Mouse (Mus musculus) E14TG2a.4 (cell line): ENCODE data around the gene Ift88.

ENCODE experiments used
- H3K27me3 ChIP-seq: 2 replicates; pipeline ENCODE4 v1.6.1; 2014; ENCODE audit warnings: low read length, control low read depth; ENCODE audit not compliant: insufficient read depth
- H3K36me3 ChIP-seq: 2 replicates; pipeline ENCODE4 v1.6.1; 2014; ENCODE audit warnings: low read length, control low read depth; ENCODE audit not compliant: insufficient read depth
- H3K4me1 ChIP-seq: replicated peaks from 2 replicates; pipeline ENCODE4 v1.6.1; 2014; ENCODE audit warnings: low read depth, low read length, control low read depth
- H3K4me3 ChIP-seq: replicated peaks from 2 replicates; pipeline ENCODE4 v1.5.1; 2014; ENCODE audit warnings: mild to moderate bottlenecking, low read length
- H3K9me3 ChIP-seq: 2 replicates; pipeline ENCODE4 v1.6.1; 2014; ENCODE audit warnings: low read length, control low read depth
- CTCF ChIP-seq: conservative IDR thresholded peaks from 2 replicates; pipeline ENCODE4 v1.5.1; 2014; ENCODE audit warnings: low read length
- NANOG ChIP-seq: IDR thresholded peaks from 2 replicates; pipeline ENCODE4 v1.6.1; 2014; ENCODE audit warnings: borderline replicate concordance, low read length, mixed read lengths
- POU5F1 ChIP-seq: IDR thresholded peaks from 2 replicates; pipeline ENCODE4 v1.6.1; 2014; ENCODE audit warnings: low read length, borderline replicate concordance

Ift88 gene

DNA sequence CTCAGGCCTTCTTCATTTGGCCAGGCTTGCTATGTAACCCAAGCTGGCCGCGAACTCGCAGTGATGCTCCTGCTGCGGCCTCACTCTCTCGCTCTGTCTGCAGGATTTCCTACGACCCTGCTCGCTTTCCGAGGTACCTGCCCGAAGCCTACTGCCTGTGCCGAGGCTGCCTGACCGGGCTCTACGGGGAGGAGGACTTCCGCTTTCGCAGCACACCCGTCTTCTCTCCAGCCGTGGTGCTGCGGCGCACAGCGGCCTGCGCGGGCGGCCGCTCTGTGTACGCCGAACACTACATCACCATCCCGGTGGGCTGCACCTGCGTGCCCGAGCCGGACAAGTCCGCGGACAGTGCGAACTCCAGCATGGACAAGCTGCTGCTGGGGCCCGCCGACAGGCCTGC lies 118.4 kb downstream of the Ift88 start:
- Histone ChIP-seq H3K9me3 (no peaks in the 10 kb centered on the region), H3K4me3 (peak overlapping the region; percentile 76), H3K27me3 (peaks cover 67% of the 10 kb centered on the region), H3K4me1 (peaks cover 71% of the 10 kb centered on the region), H3K36me3 (no peaks in the 10 kb centered on the region)
- no peak for TF ChIP-seq NANOG
- TF ChIP-seq CTCF = no peak
- no peak for TF ChIP-seq POU5F1

DNA sequence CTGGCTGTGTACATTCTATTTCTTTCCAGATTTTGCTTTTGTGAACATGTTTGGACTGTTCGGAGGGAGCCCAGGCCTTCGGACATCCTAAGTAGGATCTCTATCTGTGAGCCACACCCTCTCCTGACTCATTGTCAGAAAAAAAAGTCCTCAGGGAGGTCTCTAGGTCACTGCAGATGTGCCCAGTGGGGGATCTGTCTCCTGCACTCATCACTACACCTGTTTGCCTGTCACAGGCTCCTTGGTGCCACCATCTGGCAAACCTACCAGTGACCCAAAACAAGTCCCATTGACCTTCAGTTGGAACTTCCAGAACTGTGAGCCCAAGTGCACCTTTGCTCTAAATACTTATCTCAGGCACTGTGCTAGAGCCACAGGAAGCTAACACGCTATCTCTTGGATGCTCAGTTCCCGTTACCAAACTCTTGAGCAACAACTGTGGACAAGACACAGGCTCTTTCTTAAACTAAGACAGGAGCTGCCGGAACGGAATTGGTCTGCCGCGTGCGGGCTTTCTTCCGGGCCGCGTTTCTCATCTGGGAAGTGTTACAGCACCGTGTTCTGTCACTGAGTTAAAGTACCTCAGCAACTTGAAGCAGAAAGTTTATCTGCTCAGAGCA lies 119.7 kb downstream of the Ift88 start:
- TF ChIP-seq POU5F1 (no peak), CTCF (no peak), NANOG (no peak)
- H3K36me3 ChIP-seq = peaks cover 2% of the 10 kb centered on the region; the same call in 1 of the 2 replicates
- peaks cover 69% of the 10 kb centered on the region for H3K4me1 ChIP-seq
- H3K9me3 ChIP-seq = no peaks in the 10 kb centered on the region
- H3K4me3 ChIP-seq = no peak overlapping the region; the same call in 1 of the 2 replicates
- H3K27me3 ChIP-seq = peaks cover 58% of the 10 kb centered on the region

DNA sequence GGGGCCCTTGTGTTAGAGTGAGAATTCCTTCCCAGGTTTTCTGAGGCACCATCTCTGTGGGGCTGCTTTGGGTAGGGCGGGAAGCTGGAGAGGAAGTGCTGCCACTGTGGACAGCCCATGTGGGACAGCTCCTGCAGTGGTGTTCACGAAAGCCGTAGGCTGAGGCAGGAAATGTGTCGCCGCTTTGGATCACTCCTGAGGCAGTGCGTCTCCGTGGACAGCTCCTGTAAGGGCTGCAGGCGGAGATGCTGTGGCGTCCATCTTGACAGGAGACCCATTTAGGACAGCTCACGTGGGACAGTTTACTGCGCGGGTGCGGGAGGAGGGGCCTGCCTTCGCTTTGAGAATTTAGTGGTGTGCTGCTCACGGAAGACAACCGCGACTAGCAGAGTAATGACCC lies 121.7 kb downstream of the Ift88 start:
- Histone ChIP-seq H3K4me1 (peaks cover 64% of the 10 kb centered on the region), H3K36me3 (peaks cover 21% of the 10 kb centered on the region), H3K9me3 (no peaks in the 10 kb centered on the region), H3K27me3 (peaks cover 41% of the 10 kb centered on the region), H3K4me3 (0 out of 2 replicates have a peak overlapping the region, but pooled peaks have one; percentile 3)
- TF ChIP-seq NANOG = no peak
- no peak for TF ChIP-seq CTCF
- no peak for TF ChIP-seq POU5F1

DNA sequence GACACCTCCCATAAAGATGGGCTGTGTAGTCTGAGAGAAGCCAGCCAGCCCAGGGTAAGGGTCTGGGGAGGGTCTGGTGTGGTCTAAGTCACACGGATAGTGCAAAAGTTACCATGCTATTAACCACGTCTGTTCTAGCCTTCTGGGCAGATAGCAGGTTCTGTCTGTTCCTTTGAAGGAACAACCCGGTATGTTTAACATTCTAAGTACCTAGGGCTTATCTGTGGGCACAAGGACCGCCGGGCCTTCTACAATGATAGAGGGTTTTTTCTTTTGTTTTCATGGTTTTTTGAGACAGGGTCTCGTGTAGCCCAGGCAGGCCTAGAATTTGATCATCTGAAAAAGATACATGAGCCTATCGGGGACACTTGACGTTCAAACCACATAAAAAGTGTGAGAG lies 122.3 kb downstream of the Ift88 start:
- Histone ChIP-seq H3K27me3 (peaks cover 35% of the 10 kb centered on the region), H3K4me1 (peaks cover 60% of the 10 kb centered on the region), H3K4me3 (0 out of 2 replicates have a peak overlapping the region, but pooled peaks have one; percentile 3), H3K9me3 (no peaks in the 10 kb centered on the region), H3K36me3 (peaks cover 21% of the 10 kb centered on the region)
- no peak for TF ChIP-seq POU5F1

DNA sequence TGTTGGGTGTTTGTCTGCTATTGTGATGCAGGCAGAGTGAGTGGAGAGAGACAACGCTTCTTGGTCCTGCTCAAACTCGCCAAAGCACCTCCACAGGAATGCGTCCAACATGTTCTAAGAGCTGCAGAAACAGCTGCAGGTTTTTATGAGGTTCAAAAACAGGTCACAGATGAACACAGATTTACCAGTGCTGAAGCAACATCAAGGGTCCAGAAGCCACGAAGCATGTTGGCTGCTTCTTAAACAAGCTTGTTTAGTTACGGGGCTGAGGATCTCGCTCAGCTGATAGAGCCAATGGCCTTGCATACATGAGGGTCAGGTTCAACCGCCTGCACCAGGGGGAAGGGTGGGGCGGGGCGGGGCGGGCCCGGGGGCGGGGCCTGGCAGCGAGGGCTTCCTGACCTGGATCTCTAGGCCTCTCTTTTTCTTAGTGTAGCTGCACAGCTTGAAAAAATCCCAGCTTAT lies 122.7 kb downstream of the Ift88 start:
- Histone ChIP-seq H3K4me3 (0 out of 2 replicates have a peak overlapping the region, but pooled peaks have one; percentile 3), H3K4me1 (peaks cover 56% of the 10 kb centered on the region), H3K9me3 (no peaks in the 10 kb centered on the region), H3K36me3 (peaks cover 21% of the 10 kb centered on the region), H3K27me3 (peaks cover 31% of the 10 kb centered on the region)
- TF ChIP-seq CTCF (no peak), POU5F1 (no peak), NANOG (no peak)

DNA sequence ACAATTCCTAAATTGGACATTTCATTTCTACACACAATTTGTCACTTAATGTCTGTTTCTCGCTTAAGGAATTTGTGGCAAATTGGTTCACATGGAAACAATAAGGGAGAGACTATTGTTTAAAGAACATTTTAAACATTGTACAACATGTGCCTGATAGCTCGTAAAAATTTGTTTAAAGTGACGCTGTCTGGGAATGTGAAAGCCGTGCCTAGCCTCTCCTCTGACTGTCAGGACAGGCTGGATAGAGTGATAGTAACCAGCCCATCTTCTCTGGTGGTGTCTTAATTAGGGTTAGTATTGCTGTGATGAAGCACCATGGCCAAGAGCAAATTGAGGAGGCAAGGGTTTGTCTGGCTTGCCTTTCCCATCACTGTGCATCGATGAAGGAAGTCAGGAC lies 123.2 kb downstream of the Ift88 start:
- H3K4me1 ChIP-seq = peaks cover 52% of the 10 kb centered on the region
- H3K27me3 ChIP-seq = peaks cover 26% of the 10 kb centered on the region
- peaks cover 21% of the 10 kb centered on the region for H3K36me3 ChIP-seq
- TF ChIP-seq NANOG (no peak), CTCF (no peak)
- no peaks in the 10 kb centered on the region for H3K9me3 ChIP-seq
- no peak overlapping the region for H3K4me3 ChIP-seq

DNA sequence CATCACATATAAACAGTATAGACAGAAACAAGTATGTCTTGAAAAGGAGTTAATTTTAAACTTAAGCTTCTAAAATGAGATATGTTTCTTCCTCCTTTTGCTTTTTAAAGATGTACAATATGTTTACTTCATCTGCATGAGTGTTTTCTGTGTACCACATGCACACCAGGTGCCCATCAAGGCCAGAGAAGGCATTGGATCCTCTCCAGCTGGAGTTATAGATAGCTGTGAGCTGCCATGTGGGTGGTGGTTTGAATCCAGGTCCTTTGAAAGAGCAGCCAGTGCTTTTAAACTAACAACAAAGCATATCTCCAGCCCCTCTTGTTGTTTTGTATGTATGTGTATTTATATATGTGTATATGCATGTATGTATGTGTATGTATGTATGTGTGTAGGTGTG lies 129.1 kb downstream of the Ift88 start:
- H3K9me3 ChIP-seq = no peaks in the 10 kb centered on the region
- TF ChIP-seq CTCF = no peak
- no peak for TF ChIP-seq POU5F1
- no peak for TF ChIP-seq NANOG
- no peaks in the 10 kb centered on the region; the same call in 1 of the 2 replicates for H3K27me3 ChIP-seq

DNA sequence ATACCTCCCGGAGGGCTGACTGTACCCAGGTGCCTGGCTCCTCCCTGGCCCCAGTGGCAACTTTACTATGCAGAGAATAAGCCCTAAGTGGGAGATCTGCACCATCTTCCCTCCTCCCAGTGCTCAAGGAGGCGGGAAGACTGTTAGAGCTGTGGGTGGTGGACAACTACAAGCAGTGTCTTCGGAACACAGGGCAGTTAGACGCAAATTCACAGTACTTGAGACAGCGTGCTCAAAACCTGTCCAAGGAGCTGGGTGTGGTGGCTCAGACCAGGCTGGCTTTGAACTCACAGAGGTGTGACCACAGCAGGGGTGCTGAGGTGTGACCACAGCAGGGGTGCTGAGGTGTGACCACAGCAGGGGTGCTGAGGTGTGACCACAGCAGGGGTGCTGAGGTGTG lies 130.6 kb downstream of the Ift88 start:
- no peaks in the 10 kb centered on the region; the same call in 1 of the 2 replicates for H3K27me3 ChIP-seq
- H3K9me3 ChIP-seq = no peaks in the 10 kb centered on the region
- H3K4me1 ChIP-seq = peaks cover 18% of the 10 kb centered on the region
- H3K4me3 ChIP-seq = no peak overlapping the region
- TF ChIP-seq NANOG = no peak
- TF ChIP-seq POU5F1 = no peak
- no peak for TF ChIP-seq CTCF
- H3K36me3 ChIP-seq = peaks cover 15% of the 10 kb centered on the region

More for the DNA sequence above, 129.1 kb downstream of the Ift88 start:
- peaks cover 27% of the 10 kb centered on the region for H3K4me1 ChIP-seq
- peaks cover 24% of the 10 kb centered on the region for H3K36me3 ChIP-seq
- H3K4me3 ChIP-seq = no peak overlapping the region

DNA sequence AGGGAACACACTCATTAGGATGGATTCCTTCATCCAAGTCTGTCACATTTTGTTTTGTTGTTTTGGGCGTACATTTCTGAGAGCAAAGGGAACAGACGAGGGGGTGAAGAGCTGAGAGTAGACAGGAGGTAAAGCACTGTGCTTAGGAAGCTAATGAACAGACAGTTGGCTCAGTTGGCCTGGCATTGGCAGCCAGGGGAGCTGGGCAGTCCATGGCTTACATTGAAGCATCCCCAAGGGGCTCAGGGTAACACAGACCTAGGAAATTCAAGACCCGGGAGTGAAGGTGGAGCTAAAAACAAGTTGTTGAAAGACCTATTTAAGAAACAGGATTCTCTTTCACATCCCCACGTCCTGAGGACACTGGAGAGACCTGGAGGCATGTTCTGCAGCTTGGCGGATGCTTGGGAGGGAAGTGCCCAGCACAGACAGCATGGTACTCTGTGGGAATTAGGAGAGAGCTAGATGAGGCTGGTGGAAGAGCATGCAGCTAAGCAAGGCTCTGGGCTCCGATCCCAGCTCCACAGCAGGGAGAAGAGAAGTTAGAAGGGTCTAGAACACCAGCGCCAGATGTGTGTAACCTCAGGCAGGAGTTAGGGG lies 131.7 kb downstream of the Ift88 start:
- Histone ChIP-seq H3K4me3 (no peak overlapping the region), H3K36me3 (0 out of 2 replicates have a peak, but pooled peaks cover 9% of the 10 kb centered on the region), H3K9me3 (no peaks in the 10 kb centered on the region), H3K4me1 (peaks cover 20% of the 10 kb centered on the region), H3K27me3 (no peaks in the 10 kb centered on the region; the same call in 1 of the 2 replicates)
- TF ChIP-seq NANOG (no peak), CTCF (no peak), POU5F1 (no peak)
